12 mouse cellular contexts compared by ENCODE assay signal in genomic region chr4:149182755-149183154, GRCm38 (mm10). TPM values are rescaled to one million over a fixed set of nuclear protein-coding genes. Genes with fewer than 3 reads are reported as not detected.
DNase-seq lines count a peak whose midpoint lies in the region; ATAC-seq and TF ChIP-seq lines count a peak whose summit lies in the region.
"Had no signal": no experiment of that assay in that cellular context is flagged by ENCODE, and none has a peak within 500 bp of the region (broad histone marks: within the 10 kb centered on the region; RNA-seq: fewer than 3 reads in every experiment).

No protein-coding gene starts in this region.

- no peak for TF ChIP-seq POLR2A in small intestine, adult 2 months (IDR thresholded peaks at IDR 0.05; ENCODE audit: low read depth, low read length)

- H3K4me2 ChIP-seq in liver, embryonic 11.5 days = no peak overlapping the region
- H3K4me2 ChIP-seq in hindbrain, embryonic 14.5 days (replicated peaks) = no peak overlapping the region
- H3K4me2 ChIP-seq: hindbrain, embryonic 15.5 days; limb, embryonic 12.5 days had no signal

- no peaks in the 10 kb centered on the region for H3K9me3 ChIP-seq in liver, embryonic 11.5 days (ENCODE audit: control insufficient read depth, low read length)
- no peaks in the 10 kb centered on the region for H3K9me3 ChIP-seq in hindbrain, embryonic 14.5 days (ENCODE audit: control insufficient read depth, low read length)
- H3K9me3 ChIP-seq: G1E; hindbrain, embryonic 15.5 days; limb, embryonic 12.5 days had no signal

- ATAC-seq in liver, embryonic 11.5 days (replicated peaks; ENCODE audit: low FRiP score) = no peak
- no peak for ATAC-seq in frontal cortex, adult (ENCODE audit: low TSS enrichment)
- no peak for ATAC-seq in hindbrain, embryonic 14.5 days (ENCODE audit: low FRiP score)
- ATAC-seq: midbrain, embryonic 16.5 days had no signal

- H3K4me1 ChIP-seq in liver, embryonic 11.5 days (replicated peaks; ENCODE audit: control insufficient read depth, insufficient read depth, low read length) = peaks cover 3% of the 10 kb centered on the region; the same call in 1 of the 2 replicates
- H3K4me1 ChIP-seq in small intestine, adult 2 months (ENCODE audit: control insufficient read depth, insufficient read depth, insufficient read length, low read length) = peaks cover 4% of the 10 kb centered on the region; the same call in 1 of the 2 replicates
- no peaks in the 10 kb centered on the region for H3K4me1 ChIP-seq in hindbrain, embryonic 14.5 days (replicated peaks; ENCODE audit: control insufficient read depth, insufficient read depth, low read length)
- H3K4me1 ChIP-seq: hindbrain, embryonic 15.5 days; limb, embryonic 12.5 days had no signal

- H3K4me3 ChIP-seq in liver, embryonic 11.5 days (ENCODE audit: low read depth, low read length) = no peak overlapping the region
- no peak overlapping the region for H3K4me3 ChIP-seq in small intestine, adult 2 months (ENCODE audit: low read depth, low read length)
- no peak overlapping the region for H3K4me3 ChIP-seq in hindbrain, embryonic 14.5 days (replicated peaks; ENCODE audit: low read length)
- H3K4me3 ChIP-seq: hindbrain, embryonic 15.5 days; limb, embryonic 12.5 days had no signal

- peak; percentile 24 to 33 for DNase-seq in cerebellum, postnatal 14 days
- no peak for DNase-seq in cerebellum, postnatal 4 days (ENCODE audit: low spot score in 2 of 2)
- peak; percentile 24 for DNase-seq in liver
- no peak for DNase-seq in liver, embryonic 11.5 days (ENCODE audit: low spot score)
- peak; percentile 83 for DNase-seq in ZHBTc4 (ENCODE audit: low read depth, low spot score)
- DNase-seq in hindbrain, embryonic 14.5 days (ENCODE audit: low spot score) = no peak

- H3K27me3 ChIP-seq in liver, embryonic 11.5 days (replicated peaks; ENCODE audit: control insufficient read depth, insufficient read depth, low read length) = no peaks in the 10 kb centered on the region
- no peaks in the 10 kb centered on the region for H3K27me3 ChIP-seq in small intestine, adult 2 months (ENCODE audit: control insufficient read depth, insufficient read depth, low read length)
- H3K27me3 ChIP-seq in hindbrain, embryonic 14.5 days (ENCODE audit: control insufficient read depth, insufficient read depth, low read length) = no peaks in the 10 kb centered on the region
- H3K27me3 ChIP-seq: hindbrain, embryonic 15.5 days; limb, embryonic 12.5 days had no signal

- H3K36me3 ChIP-seq in liver, embryonic 11.5 days (ENCODE audit: control insufficient read depth, insufficient read depth, low read length) = peaks cover 16% of the 10 kb centered on the region; the same call in 1 of the 2 replicates
- peaks cover 65% of the 10 kb centered on the region for H3K36me3 ChIP-seq in small intestine, adult 2 months (ENCODE audit: control insufficient read depth, insufficient read depth, low read length)
- peaks cover 99% of the 10 kb centered on the region for H3K36me3 ChIP-seq in hindbrain, embryonic 14.5 days (replicated peaks; ENCODE audit: control insufficient read depth, insufficient read depth)

- TF ChIP-seq CTCF in small intestine, adult 2 months (IDR thresholded peaks at IDR 0.05; ENCODE audit: extremely low read depth, insufficient read length, insufficient replicate concordance, low read depth, low read length) = peak; percentile 56; the same call in 1 of the 2 replicates

- H3K27ac ChIP-seq in liver, embryonic 11.5 days (ENCODE audit: low read depth, low read length) = no peak overlapping the region
- H3K27ac ChIP-seq in small intestine, adult 2 months (ENCODE audit: insufficient read depth, low read depth, low read length) = no peak overlapping the region
- no peak overlapping the region for H3K27ac ChIP-seq in hindbrain, embryonic 14.5 days
- H3K27ac ChIP-seq: hindbrain, embryonic 15.5 days; limb, embryonic 12.5 days had no signal

- WGBS in liver, embryonic 11.5 days = 50% methylated on average over 4 of the region's 4 CpGs
- 63% methylated on average over 4 of the region's 4 CpGs for WGBS in small intestine, adult 2 months
- 63% methylated on average over 4 of the region's 4 CpGs for WGBS in hindbrain, embryonic 14.5 days

- no peak overlapping the region for H3K9ac ChIP-seq in liver, embryonic 11.5 days (ENCODE audit: low read depth, low read length)
- H3K9ac ChIP-seq in hindbrain, embryonic 14.5 days = no peak overlapping the region
- H3K9ac ChIP-seq: hindbrain, embryonic 15.5 days; limb, embryonic 12.5 days had no signal

RNA-seq across cellular contexts. Expression of gene Pgd, which starts 16.2 kb away (rescaled TPM):
- polyA plus RNA-seq in liver, embryonic 11.5 days (2014; fragmentation: Nextera tagmentation; extraction: Ambion mirVana) = 49.9 and 57.3 TPM in 2 replicates
- 183 and 292 TPM in 2 replicates for polyA plus RNA-seq in small intestine, adult 2 months (2012; rRNA removed)
- 46.4 TPM in 2 replicates for polyA plus RNA-seq in hindbrain, embryonic 14.5 days (2014; fragmentation: Nextera tagmentation; extraction: Ambion mirVana)

RNA-seq across cellular contexts. Expression of gene Cenps, which starts 45.3 kb away (rescaled TPM):
- polyA plus RNA-seq in liver, embryonic 11.5 days (2014; fragmentation: Nextera tagmentation; extraction: Ambion mirVana) = 37.0 and 37.1 TPM in 2 replicates
- polyA plus RNA-seq in small intestine, adult 2 months (2012; rRNA removed) = 0.77 and 1.9 TPM in 2 replicates
- 16.9 and 18.7 TPM in 2 replicates for polyA plus RNA-seq in hindbrain, embryonic 14.5 days (2014; fragmentation: Nextera tagmentation; extraction: Ambion mirVana)

RNA-seq across cellular contexts. Expression of gene Cort, which starts 56.2 kb away (rescaled TPM):
- 0.26 and 0.38 TPM in 2 replicates for polyA plus RNA-seq in liver, embryonic 11.5 days (2014; fragmentation: Nextera tagmentation; extraction: Ambion mirVana)
- not detected in 2 replicates for polyA plus RNA-seq in small intestine, adult 2 months (2012; rRNA removed)
- 0.41 and 0.99 TPM in 2 replicates for polyA plus RNA-seq in hindbrain, embryonic 14.5 days (2014; fragmentation: Nextera tagmentation; extraction: Ambion mirVana)

Comparison
In these comparisons a context has a peak if more than half of its experiments do, and no peak if none do; other contexts are left out.
1. DNase-seq: peak in cerebellum, postnatal 14 days (2 of 2), liver (single experiment) and ZHBTc4 (single experiment); none in cerebellum, postnatal 4 days (0 of 2), liver, embryonic 11.5 days (single experiment) and hindbrain, embryonic 14.5 days (single experiment).